ENCODE assay signal across 9 mouse cellular contexts in genomic region chr10:61695703-61696559, GRCm38 (mm10). TPM values are rescaled to one million over a fixed set of nuclear protein-coding genes. Genes with fewer than 3 reads are reported as not detected.
A peak's percentile ranks its signal among the peaks of the same experiment; 100 is the strongest.
DNase-seq lines count a peak whose midpoint lies in the region; ATAC-seq and TF ChIP-seq lines count a peak whose summit lies in the region.
"Had no signal": no experiment of that assay in that cellular context is flagged by ENCODE, and none has a peak within 500 bp of the region (broad histone marks: within the 10 kb centered on the region; RNA-seq: fewer than 3 reads in every experiment).

No protein-coding gene starts in this region.

- peaks cover 20% of the 10 kb centered on the region for H3K4me1 ChIP-seq in hindbrain, embryonic 12.5 days
- H3K4me1 ChIP-seq in liver, embryonic 14.5 days (replicated peaks; ENCODE audit: control insufficient read depth in 2 of 2, insufficient read depth in 2 of 2, low read length in 1 of 2): peaks cover 3 to 7% of the 10 kb centered on the region in 2 experiments; a peak in 2 of 4 replicates
- H3K4me1 ChIP-seq in small intestine, adult 2 months (ENCODE audit: control insufficient read depth, insufficient read depth, insufficient read length, low read length): peaks cover 16% of the 10 kb centered on the region

- peak overlapping the region; percentile 91 for H3K4me3 ChIP-seq in gastrocnemius, adult 2 months
- H3K4me3 ChIP-seq in hindbrain, embryonic 12.5 days: peak overlapping the region; percentile 96
- peak overlapping the region; percentile 68 to 87 for H3K4me3 ChIP-seq in liver, embryonic 14.5 days (ENCODE audit: insufficient read depth in 1 of 2, low read depth in 2 of 2, low read length in 2 of 2)
- H3K4me3 ChIP-seq in small intestine, adult 2 months (ENCODE audit: low read depth, low read length): peak overlapping the region; percentile 96

- peaks cover 38% of the 10 kb centered on the region for H3K36me3 ChIP-seq in hindbrain, embryonic 12.5 days
- peaks cover 17% of the 10 kb centered on the region for H3K36me3 ChIP-seq in liver, embryonic 14.5 days (replicated peaks; ENCODE audit: control insufficient read depth, insufficient read depth, low read depth)
- H3K36me3 ChIP-seq in small intestine, adult 2 months (ENCODE audit: control insufficient read depth, insufficient read depth, low read length): peaks cover 26% of the 10 kb centered on the region

- H3K27ac ChIP-seq in gastrocnemius, adult 2 months: peak overlapping the region; percentile 84
- H3K27ac ChIP-seq in hindbrain, embryonic 12.5 days: peak overlapping the region; percentile 48
- H3K27ac ChIP-seq in liver, embryonic 14.5 days: peak overlapping the region; percentile 47
- H3K27ac ChIP-seq in small intestine, adult 2 months (ENCODE audit: insufficient read depth, low read depth, low read length): peak overlapping the region; percentile 72

- peak overlapping the region; percentile 100 for H3K4me2 ChIP-seq in hindbrain, embryonic 12.5 days (replicated peaks)
- H3K4me2 ChIP-seq in liver, embryonic 14.5 days (ENCODE audit: low read depth): peak overlapping the region; percentile 98

- peak overlapping the region; percentile 82 for H3K9ac ChIP-seq in hindbrain, embryonic 12.5 days
- peak overlapping the region; percentile 64 for H3K9ac ChIP-seq in liver, embryonic 14.5 days (replicated peaks)

- no peak for TF ChIP-seq EP300 in liver, embryonic 14.5 days (IDR thresholded peaks at IDR 0.05; ENCODE audit: low read depth)

- peak; percentile 63; the same call in 1 of the 2 replicates for ATAC-seq in hindbrain, embryonic 12.5 days (ENCODE audit: low FRiP score)
- ATAC-seq in liver, embryonic 14.5 days (ENCODE audit: insufficient read depth): peak; percentile 50

- H3K9me3 ChIP-seq in hindbrain, embryonic 12.5 days (replicated peaks): no peaks in the 10 kb centered on the region
- H3K9me3 ChIP-seq in liver, embryonic 14.5 days (ENCODE audit: control insufficient read depth, low read length): no peaks in the 10 kb centered on the region

- intact Hi-C loops in gastrocnemius, adult 2 months (cut with DNase I): no loop called here

- no peak for TF ChIP-seq CTCF in gastrocnemius, adult 2 months (IDR thresholded peaks at IDR 0.05)
- TF ChIP-seq CTCF in brain, embryonic 14.5 days (IDR thresholded peaks at IDR 0.05; ENCODE audit: borderline replicate concordance, extremely low read depth, insufficient read depth, insufficient read length): no peak
- no peak for TF ChIP-seq CTCF in liver, embryonic 14.5 days (IDR thresholded peaks at IDR 0.05; ENCODE audit: low read depth)
- no peak for TF ChIP-seq CTCF in small intestine, adult 2 months (IDR thresholded peaks at IDR 0.05; ENCODE audit: extremely low read depth, insufficient read length, insufficient replicate concordance, low read depth, low read length)

- DNase-seq in gastrocnemius, adult 2 months: peak; percentile 40
- DNase-seq in gastrocnemius, postnatal 25 days: no peak
- peak; percentile 57 for DNase-seq in A20 (ENCODE audit: low read depth, low spot score)
- DNase-seq in brain, embryonic 14.5 days (ENCODE audit: low read depth): peak; percentile 27
- no peak for DNase-seq in liver, embryonic 14.5 days (ENCODE audit: low read depth in 3 of 3, low spot score in 3 of 3)
- DNase-seq in testis, postnatal 14 days (ENCODE audit: low spot score): no peak

- TF ChIP-seq POLR2A in brain, embryonic 14.5 days (IDR thresholded peaks at IDR 0.05; ENCODE audit: borderline replicate concordance, extremely low read depth, insufficient read depth, insufficient read length, poor library complexity, severe bottlenecking): no peak
- no peak for TF ChIP-seq POLR2A in small intestine, adult 2 months (IDR thresholded peaks at IDR 0.05; ENCODE audit: low read depth, low read length)

- H3K27me3 ChIP-seq in hindbrain, embryonic 12.5 days: 0 out of 2 replicates have a peak, but pooled peaks cover 4% of the 10 kb centered on the region
- H3K27me3 ChIP-seq in liver, embryonic 14.5 days (ENCODE audit: control insufficient read depth, insufficient read depth, low read length): no peaks in the 10 kb centered on the region
- no peaks in the 10 kb centered on the region for H3K27me3 ChIP-seq in small intestine, adult 2 months (ENCODE audit: control insufficient read depth, insufficient read depth, low read length)
- H3K27me3 ChIP-seq: Patski had no signal

- WGBS in hindbrain, embryonic 12.5 days: under 1% methylated on average over 109 of the region's 111 CpGs
- under 1% methylated on average over 101 of the region's 111 CpGs for WGBS in liver, embryonic 14.5 days (ENCODE audit: insufficient replicate concordance)
- WGBS in small intestine, adult 2 months: 1% methylated on average over 111 of the region's 111 CpGs

RNA-seq across cellular contexts. Expression of gene Tysnd1, which starts 0.6 kb away (rescaled TPM):
- 10 to 100 TPM; 12.3 to 14.4 TPM for total RNA-seq in gastrocnemius, adult 2 months (2021)
- 10 to 100 TPM; 10.6 to 12.9 TPM for total RNA-seq in gastrocnemius, postnatal 25 days (2021)
- polyA plus RNA-seq in brain, embryonic 14.5 days (2012; rRNA removed): 42.7 and 49.4 TPM in 2 replicates
- 36.5 and 37.4 TPM in 2 replicates for polyA plus RNA-seq in hindbrain, embryonic 12.5 days (2016; fragmentation: Nextera tagmentation; extraction: Ambion mirVana)
- polyA plus RNA-seq in liver, embryonic 14.5 days (2012; rRNA removed): 16.2 and 20.9 TPM in 2 replicates
- polyA plus RNA-seq in liver, embryonic 14.5 days (2014; fragmentation: Nextera tagmentation; extraction: Ambion mirVana): 13.9 and 14.2 TPM in 2 replicates
- 83.5 and 110 TPM in 2 replicates for polyA plus RNA-seq in small intestine, adult 2 months (2012; rRNA removed)

RNA-seq across cellular contexts. Expression of gene Sar1a, which starts 15.8 kb away (rescaled TPM):
- total RNA-seq in gastrocnemius, adult 2 months (2021): 100 to 1,000 TPM; 129 to 145 TPM
- total RNA-seq in gastrocnemius, postnatal 25 days (2021): 100 to 1,000 TPM in 1 of 2 experiments, 10 to 100 TPM in 1; 99.2 to 113 TPM
- polyA plus RNA-seq in brain, embryonic 14.5 days (2012; rRNA removed): 126 and 128 TPM in 2 replicates
- 234 and 235 TPM in 2 replicates for polyA plus RNA-seq in hindbrain, embryonic 12.5 days (2016; fragmentation: Nextera tagmentation; extraction: Ambion mirVana)
- 31.7 and 39.0 TPM in 2 replicates for polyA plus RNA-seq in liver, embryonic 14.5 days (2012; rRNA removed)
- polyA plus RNA-seq in liver, embryonic 14.5 days (2014; fragmentation: Nextera tagmentation; extraction: Ambion mirVana): 78.7 and 80.1 TPM in 2 replicates
- 16.3 and 22.9 TPM in 2 replicates for polyA plus RNA-seq in small intestine, adult 2 months (2012; rRNA removed)

RNA-seq across cellular contexts. Expression of gene Aifm2, which starts 19.1 kb away (rescaled TPM):
- total RNA-seq in gastrocnemius, adult 2 months (2021): 10 to 100 TPM; 13.9 to 19.7 TPM
- total RNA-seq in gastrocnemius, postnatal 25 days (2021): 10 to 100 TPM; 13.5 to 19.4 TPM
- 5.4 and 7.9 TPM in 2 replicates for polyA plus RNA-seq in brain, embryonic 14.5 days (2012; rRNA removed)
- 6.3 and 7.5 TPM in 2 replicates for polyA plus RNA-seq in hindbrain, embryonic 12.5 days (2016; fragmentation: Nextera tagmentation; extraction: Ambion mirVana)
- polyA plus RNA-seq in liver, embryonic 14.5 days (2012; rRNA removed): 1.4 and 2.1 TPM in 2 replicates
- 2.7 and 3.2 TPM in 2 replicates for polyA plus RNA-seq in liver, embryonic 14.5 days (2014; fragmentation: Nextera tagmentation; extraction: Ambion mirVana)
- polyA plus RNA-seq in small intestine, adult 2 months (2012; rRNA removed): 4.9 and 6.7 TPM in 2 replicates

RNA-seq across cellular contexts. Expression of gene Ppa1, which starts 47.6 kb away (rescaled TPM):
- total RNA-seq in gastrocnemius, adult 2 months (2021): 10 to 100 TPM; 48.9 to 61.4 TPM
- total RNA-seq in gastrocnemius, postnatal 25 days (2021): 10 to 100 TPM; 46.7 to 51.8 TPM
- 121 and 140 TPM in 2 replicates for polyA plus RNA-seq in brain, embryonic 14.5 days (2012; rRNA removed)
- 193 and 196 TPM in 2 replicates for polyA plus RNA-seq in hindbrain, embryonic 12.5 days (2016; fragmentation: Nextera tagmentation; extraction: Ambion mirVana)
- 28.2 and 51.8 TPM in 2 replicates for polyA plus RNA-seq in liver, embryonic 14.5 days (2012; rRNA removed)
- 96.8 and 98.1 TPM in 2 replicates for polyA plus RNA-seq in liver, embryonic 14.5 days (2014; fragmentation: Nextera tagmentation; extraction: Ambion mirVana)
- 55.3 and 57.4 TPM in 2 replicates for polyA plus RNA-seq in small intestine, adult 2 months (2012; rRNA removed)

Comparison
In these comparisons a context has a peak if more than half of its experiments do, and no peak if none do; other contexts are left out.
1. DNase-seq: peak in gastrocnemius, adult 2 months (single experiment), A20 (single experiment) and brain, embryonic 14.5 days (single experiment); none in gastrocnemius, postnatal 25 days (single experiment), liver, embryonic 14.5 days (0 of 3) and testis, postnatal 14 days (single experiment).
2. Peak in every context shown above with its lines, with median percentiles within 50 percentile points of each other: H3K27ac ChIP-seq and H3K4me3 ChIP-seq.